Mouse (Mus musculus) layer of hippocampus, adult 11-12 months (tissue): ENCODE measurements around the gene Stpg1.

Source experiments
- DNase-seq: peaks from one replicate; pipeline ENCODE4 v3.0.0; 2022; ENCODE audit warnings: low spot score

Gene Stpg1

GRCm38 (mm10) chr4:135549323-135549722 is 54.7 kb downstream of the Stpg1 start:
- no peak for DNase-seq

GRCm38 (mm10) chr4:135563794-135564193 is 69.2 kb downstream of the Stpg1 start:
- no peak for DNase-seq

- DNase-seq: no peak
Measured at GRCm38 (mm10) chr4:135565400-135565799, 70.8 kb downstream of the Stpg1 start.

- DNase-seq: no peak
Measured at GRCm38 (mm10) chr4:135567042-135567441, 72.5 kb downstream of the Stpg1 start.

DNA sequence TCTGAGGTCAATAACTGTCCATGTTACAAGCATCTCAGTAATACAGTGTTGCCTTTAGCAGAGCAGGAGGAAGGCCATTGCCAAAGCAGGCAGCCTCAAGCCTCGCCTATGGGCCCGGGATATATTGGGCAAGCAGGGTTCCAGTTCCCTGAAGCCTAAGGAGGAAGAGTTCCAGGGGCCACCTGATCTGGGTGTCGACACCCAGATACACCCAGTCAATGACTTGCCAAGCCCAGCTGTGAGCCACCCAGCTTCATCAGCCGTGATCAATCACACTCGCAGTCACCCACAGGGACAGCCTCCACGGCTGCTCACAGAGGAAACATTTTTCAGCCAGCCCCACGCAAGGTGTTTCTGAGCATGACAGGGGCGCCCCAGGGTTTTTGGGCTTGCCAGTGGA is 72.9 kb downstream of the Stpg1 start:
- DNase-seq: no peak

GRCm38 (mm10) chr4:135569201-135569600 is 74.6 kb downstream of the Stpg1 start:
- DNase-seq: no peak

- no peak for DNase-seq
Measured at GRCm38 (mm10) chr4:135570152-135571036, 75.8 kb downstream of the Stpg1 start.

DNA sequence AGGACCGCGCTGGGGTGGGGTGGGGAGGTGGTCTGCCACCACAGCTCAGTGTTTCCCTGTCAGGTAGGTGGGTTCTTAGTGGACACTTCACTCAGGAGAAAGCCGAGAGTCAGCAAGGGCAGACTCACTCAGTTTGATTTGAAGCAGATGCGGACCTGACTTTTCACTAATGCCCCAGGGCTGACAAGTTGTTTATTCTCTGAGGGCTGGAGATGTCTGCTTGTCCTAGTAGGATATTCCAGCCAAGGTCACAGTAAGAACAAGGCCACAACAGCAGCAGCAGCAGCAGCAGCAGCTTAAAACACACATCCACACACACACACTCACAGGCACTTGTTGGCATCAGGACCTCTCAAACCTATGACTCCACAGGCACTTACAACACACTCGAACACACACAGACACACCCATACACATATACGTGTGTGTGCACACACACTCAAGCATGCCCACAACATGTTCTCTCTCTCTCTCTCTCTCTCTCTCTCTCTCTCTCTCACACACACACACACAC is 76.5 kb downstream of the Stpg1 start:
- no peak for DNase-seq

GRCm38 (mm10) chr4:135572276-135572675 is 77.7 kb downstream of the Stpg1 start:
- no peak for DNase-seq

DNA sequence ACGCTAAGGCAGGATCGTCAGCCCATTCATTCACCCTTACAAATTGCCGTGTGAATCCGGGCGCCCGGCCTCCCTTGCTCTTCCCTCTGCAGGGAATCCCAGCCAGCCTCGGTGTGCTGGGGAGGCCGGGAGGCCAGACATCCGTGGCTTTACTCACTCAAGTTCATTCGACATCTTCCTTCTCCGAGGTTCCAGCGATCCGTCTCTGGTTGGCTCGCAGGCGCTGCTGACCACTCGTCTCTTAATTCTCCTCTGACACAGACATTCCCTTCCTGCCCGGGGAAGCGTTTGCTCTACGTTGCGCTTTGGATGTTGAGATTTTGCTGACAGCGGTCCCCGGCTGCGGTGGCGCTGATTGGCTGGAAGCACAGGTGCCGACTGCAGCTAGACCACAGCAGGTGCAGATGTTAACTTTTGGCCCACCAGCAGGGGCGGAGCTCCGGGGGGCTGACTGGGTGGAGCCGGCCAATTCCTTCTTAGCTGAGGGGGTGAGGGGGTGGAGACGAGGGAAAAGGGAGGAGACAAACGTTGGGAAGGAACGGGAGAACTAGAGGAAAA is 78.7 kb downstream of the Stpg1 start, which contains the start of gene Grhl3:
Gene Grhl3, minus strand, starts transcription at position 380 of the 558 bp plus-strand sequence.
- DNase-seq: no peak

GRCm38 (mm10) chr4:135575365-135576140 is 81.0 kb downstream of the Stpg1 start:
- DNase-seq: no peak

DNA sequence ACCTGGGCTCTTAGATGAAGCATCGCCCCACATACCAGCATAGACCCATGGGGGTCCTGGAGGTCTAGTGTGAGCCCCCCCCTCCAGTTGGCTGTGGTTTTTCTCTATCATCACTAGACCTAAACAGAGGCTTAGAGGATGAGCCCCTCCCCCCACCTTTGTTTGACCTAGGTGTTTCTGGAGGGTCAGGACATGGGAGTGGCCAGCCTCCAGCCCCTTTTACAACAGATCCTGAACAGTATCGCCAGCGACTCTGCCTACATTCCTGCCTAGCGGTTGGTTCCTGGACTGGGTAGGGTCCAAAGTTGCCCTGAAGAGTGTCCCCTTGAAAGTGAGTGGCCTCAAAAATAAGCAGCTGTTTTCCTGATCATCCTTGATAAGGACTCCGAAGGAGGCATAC is 83.9 kb downstream of the Stpg1 start:
- DNase-seq: no peak

- no peak for DNase-seq
Measured at GRCm38 (mm10) chr4:135579695-135580094, 85.1 kb downstream of the Stpg1 start.

- no peak for DNase-seq
Measured at GRCm38 (mm10) chr4:135581222-135581910, 86.8 kb downstream of the Stpg1 start.

- no peak for DNase-seq
Measured at GRCm38 (mm10) chr4:135584838-135585237, 90.2 kb downstream of the Stpg1 start.
